Mouse (Mus musculus): ENCODE results near the gene Lef1. TPM values are rescaled to one million over a fixed set of nuclear protein-coding genes. Genes with fewer than 3 reads are reported as not detected.

Lef1 gene
- polyA plus RNA-seq, 1 experiment from 2014 or later: 25.9 TPM

GRCm38 (mm10) chr3:131271559-131272373 is 161.5 kb downstream of the Lef1 start, which contains the start of gene Hadh:
TSS of gene Hadh (minus strand) at chr3:131272101.
- peak; percentile 95 for ATAC-seq (ENCODE audit: low read depth)
- under 1% methylated on average over 39 of the region's 54 CpGs for WGBS
- peak; percentile 92 for DNase-seq (ENCODE audit: low spot score)
- Histone ChIP-seq H3K36me3 (ENCODE audit: control insufficient read depth, insufficient read depth, low read length) (peaks cover 5% of the 10 kb centered on the region; the same call in 1 of the 2 replicates), H3K27ac (replicated peaks; ENCODE audit: low read depth, low read length) (peak within 1 kb of the TSS; percentile 81), H3K4me1 (ENCODE audit: control insufficient read depth, insufficient read depth, low read length) (peaks cover 12% of the 10 kb centered on the region; the same call in 1 of the 2 replicates), H3K9ac (ENCODE audit: low read depth, low read length) (peak within 1 kb of the TSS; percentile 75), H3K4me3 (ENCODE audit: low read depth, low read length) (peak within 1 kb of the TSS; percentile 86), H3K9me3 (ENCODE audit: control insufficient read depth, low read length) (no peaks in the 10 kb centered on the region), H3K4me2 (ENCODE audit: low read depth, low read length) (peak within 1 kb of the TSS; percentile 62), H3K27me3 (replicated peaks; ENCODE audit: control insufficient read depth, insufficient read depth, low read length) (no peaks in the 10 kb centered on the region)

- Histone ChIP-seq H3K36me3 (ENCODE audit: control insufficient read depth, insufficient read depth, low read length) (0 out of 2 replicates have a peak, but pooled peaks cover under 1% of the 10 kb centered on the region), H3K27ac (replicated peaks; ENCODE audit: low read depth, low read length) (peak overlapping the region; percentile 81), H3K9me3 (ENCODE audit: control insufficient read depth, low read length) (no peaks in the 10 kb centered on the region), H3K27me3 (replicated peaks; ENCODE audit: control insufficient read depth, insufficient read depth, low read length) (no peaks in the 10 kb centered on the region), H3K4me3 (ENCODE audit: low read depth, low read length) (peak overlapping the region; percentile 86), H3K4me1 (ENCODE audit: control insufficient read depth, insufficient read depth, low read length) (peaks cover 12% of the 10 kb centered on the region; the same call in 1 of the 2 replicates), H3K4me2 (ENCODE audit: low read depth, low read length) (peak overlapping the region; percentile 62), H3K9ac (ENCODE audit: low read depth, low read length) (peak overlapping the region; percentile 75)
- DNase-seq (ENCODE audit: low spot score) (no peak), ATAC-seq (ENCODE audit: low read depth) (no peak)
- 25% methylated on average over 10 of the region's 10 CpGs for WGBS
Observed at GRCm38 (mm10) chr3:131272374-131273100, 162.3 kb downstream of the Lef1 start.

Other genes starting within 250 kb of the Lef1 start
- 110 and 112 TPM in 2 replicates for gene Hadh, start 161.6 kb downstream of the Lef1 start, polyA plus RNA-seq (2014; fragmentation: Nextera tagmentation; extraction: Ambion mirVana)
- gene Cyp2u1, start 192.8 kb downstream of the Lef1 start, polyA plus RNA-seq (2014; fragmentation: Nextera tagmentation; extraction: Ambion mirVana): 2.0 and 2.4 TPM in 2 replicates

All from embryonic facial prominence, embryonic 14.5 days (tissue).